Mouse (Mus musculus) forebrain, embryonic 13.5 days (tissue): ENCODE data around the gene Ntsr1. TPM values are rescaled to one million over a fixed set of nuclear protein-coding genes. Genes with fewer than 3 reads are reported as not detected.

ENCODE experiments used
- ATAC-seq: fragments of 200-750 bp; cut with Nextera tagmentation; 2 replicates; pipeline ENCODE4 v1.8.0; 2017
- H3K27ac ChIP-seq: fragments of 300-500 bp; sonication (generic); 2 replicates; pipeline ENCODE4 v1.5.1; 2015; ENCODE audit warnings: inconsistent platforms, mild to moderate bottlenecking, moderate library complexity
- H3K27me3 ChIP-seq: fragments of 300-500 bp; sonication (generic); 2 replicates; pipeline ENCODE4 v1.6.1; 2015; ENCODE audit warnings: mild to moderate bottlenecking, inconsistent platforms
- H3K36me3 ChIP-seq: fragments of 300-500 bp; sonication (generic); 2 replicates; pipeline ENCODE4 v1.6.1; 2015; ENCODE audit warnings: mild to moderate bottlenecking, inconsistent platforms; ENCODE audit not compliant: poor library complexity, severe bottlenecking
- H3K4me1 ChIP-seq: fragments of 300-500 bp; sonication (generic); 2 replicates; pipeline ENCODE4 v1.6.1; 2015; ENCODE audit warnings: inconsistent platforms
- H3K4me2 ChIP-seq: fragments of 300-500 bp; sonication (generic); 2 replicates; pipeline ENCODE4 v1.6.1; 2015; ENCODE audit warnings: inconsistent platforms, mild to moderate bottlenecking, moderate library complexity
- H3K4me3 ChIP-seq: fragments of 300-500 bp; sonication (generic); 2 replicates; pipeline ENCODE4 v1.5.1; 2015; ENCODE audit warnings: mild to moderate bottlenecking, inconsistent platforms
- H3K9ac ChIP-seq: fragments of 300-500 bp; sonication (generic); 2 replicates; pipeline ENCODE4 v1.6.1; 2015; ENCODE audit warnings: mild to moderate bottlenecking, inconsistent platforms
- H3K9me3 ChIP-seq: fragments of 300-500 bp; sonication (generic); replicated peaks from 2 replicates; pipeline ENCODE4 v1.6.1; 2016; ENCODE audit warnings: inconsistent platforms
- WGBS: fragments of 180-500 bp; shearing (Covaris S2); methylation state at CpG from one replicate; pipeline ENCODE4 v1.1.7; 2015; 5-methylcytosine and 5-hydroxymethylcytosine counted together
- polyA plus RNA-seq: library from polyadenylated mRNA; unstranded; fragments of >200 nt; fragmentation: Nextera tagmentation; extraction: Ambion mirVana; gene quantifications from 2 replicates; pipeline ENCODE4 v1.2.1, GENCODE M21; 2015

The Ntsr1 gene
- polyA plus RNA-seq, 1 experiment from 2014 or later, result 2.2 TPM

GRCm38 (mm10) chr2:180531671-180532385 is 32.1 kb downstream of the Ntsr1 start:
- H3K9me3 ChIP-seq, result no peaks in the 10 kb centered on the region
- no peak for ATAC-seq
- no peak overlapping the region for H3K4me3 ChIP-seq
- H3K4me2 ChIP-seq, result no peak overlapping the region
- peaks cover 24% of the 10 kb centered on the region; the same call in 1 of the 2 replicates for H3K27me3 ChIP-seq
- H3K36me3 ChIP-seq, result no peaks in the 10 kb centered on the region
- peaks cover 58% of the 10 kb centered on the region for H3K4me1 ChIP-seq
- H3K9ac ChIP-seq, result no peak overlapping the region
- WGBS, result 38% methylated on average over 7 of the region's 7 CpGs
- H3K27ac ChIP-seq, result peak overlapping the region; percentile 46; the same call in 1 of the 2 replicates

- no peaks in the 10 kb centered on the region for H3K36me3 ChIP-seq
- peaks cover 56% of the 10 kb centered on the region for H3K4me1 ChIP-seq
- H3K4me2 ChIP-seq, result no peak overlapping the region
- 15% methylated on average over 6 of the region's 6 CpGs for WGBS
- H3K9me3 ChIP-seq, result no peaks in the 10 kb centered on the region
- peak overlapping the region; percentile 57; the same call in 1 of the 2 replicates for H3K27ac ChIP-seq
- no peak overlapping the region for H3K4me3 ChIP-seq
- no peak for ATAC-seq
- H3K9ac ChIP-seq, result no peak overlapping the region
- H3K27me3 ChIP-seq, result peaks cover 21% of the 10 kb centered on the region; the same call in 1 of the 2 replicates
These were observed 32.7 kb downstream of the Ntsr1 start for GRCm38 (mm10) chr2:180532386-180532995.

DNA sequence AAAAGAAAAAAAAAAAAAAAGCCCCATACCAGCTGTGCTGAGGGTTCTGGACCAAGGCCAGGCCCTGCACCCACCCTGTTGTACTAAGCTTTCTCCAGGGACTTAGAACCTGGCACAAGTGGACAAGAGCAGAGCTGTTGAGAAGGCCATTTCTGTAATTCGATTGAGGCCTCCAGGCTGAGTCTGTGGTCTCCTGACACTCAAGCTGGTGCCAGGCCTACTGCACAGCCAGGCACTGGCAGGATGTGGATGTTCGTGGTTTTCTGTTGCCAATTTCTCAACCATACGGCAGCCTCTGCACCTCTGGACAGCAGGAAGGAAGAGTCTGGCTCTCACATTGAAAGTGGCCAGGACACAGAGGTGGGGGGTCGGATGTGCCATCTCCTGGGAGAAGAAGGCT is 33.5 kb downstream of the Ntsr1 start:
- ATAC-seq, result no peak
- no peak overlapping the region for H3K4me3 ChIP-seq

DNA sequence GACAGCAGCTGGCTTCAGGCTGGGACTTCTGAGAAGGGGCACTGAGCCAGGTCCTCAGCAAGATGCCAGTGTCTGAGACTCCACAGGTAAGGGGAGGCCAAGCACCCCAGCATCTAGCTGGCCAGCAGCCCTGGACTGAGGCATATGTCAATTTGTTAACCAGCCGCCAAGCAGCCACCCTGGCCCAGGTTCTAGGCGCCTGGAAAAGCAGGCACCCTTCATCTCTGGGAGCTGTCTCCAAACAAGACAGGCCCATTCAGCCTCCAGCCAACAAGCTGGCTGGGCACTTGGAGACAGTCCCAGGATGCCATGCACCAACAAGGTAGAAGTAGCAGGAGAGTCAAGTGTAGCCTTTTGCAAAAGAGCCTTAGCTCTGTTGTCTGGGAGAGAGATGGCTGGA is 43.9 kb downstream of the Ntsr1 start:
- 91% methylated on average over 2 of the region's 2 CpGs for WGBS
- Histone ChIP-seq H3K4me2 (no peak overlapping the region), H3K9ac (no peak overlapping the region), H3K27me3 (no peaks in the 10 kb centered on the region), H3K4me3 (no peak overlapping the region), H3K36me3 (no peaks in the 10 kb centered on the region), H3K4me1 (peaks cover 23% of the 10 kb centered on the region), H3K9me3 (0 out of 2 replicates have a peak, but pooled peaks cover 4% of the 10 kb centered on the region), H3K27ac (no peak overlapping the region)
- no peak for ATAC-seq

More for the DNA sequence above, 33.5 kb downstream of the Ntsr1 start:
- 78% methylated on average over 4 of the region's 4 CpGs for WGBS
- Histone ChIP-seq H3K4me1 (peaks cover 48% of the 10 kb centered on the region), H3K36me3 (no peaks in the 10 kb centered on the region), H3K4me2 (no peak overlapping the region), H3K27me3 (peaks cover 17% of the 10 kb centered on the region; the same call in 1 of the 2 replicates), H3K9ac (no peak overlapping the region), H3K27ac (no peak overlapping the region), H3K9me3 (no peaks in the 10 kb centered on the region)

DNA sequence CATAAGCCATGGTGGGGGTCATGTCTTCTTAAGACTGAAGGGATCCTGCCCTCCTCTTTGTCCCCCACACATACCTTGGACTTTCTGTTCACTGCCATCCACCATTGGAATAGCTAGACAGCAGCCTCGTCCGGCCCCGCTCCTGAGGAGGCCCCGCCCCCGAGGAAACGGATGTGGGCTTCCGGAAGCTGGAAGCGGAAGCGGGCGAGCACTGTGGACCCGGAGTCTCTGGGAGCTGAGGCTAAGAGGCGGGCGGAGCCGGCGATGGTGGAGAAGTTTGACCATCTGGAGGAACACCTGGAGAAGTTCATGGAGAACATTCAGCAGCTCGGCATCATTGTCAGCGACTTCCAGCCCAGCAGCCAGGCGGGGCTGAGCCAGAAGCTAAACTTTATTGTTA is 45.3 kb downstream of the Ntsr1 start:
- 89% methylated on average over 18 of the region's 18 CpGs for WGBS
- H3K4me3 ChIP-seq, result no peak overlapping the region
- no peaks in the 10 kb centered on the region for H3K36me3 ChIP-seq
- no peak for ATAC-seq
- H3K9me3 ChIP-seq, result 0 out of 2 replicates have a peak, but pooled peaks cover 4% of the 10 kb centered on the region
- no peak overlapping the region for H3K4me2 ChIP-seq
- H3K27me3 ChIP-seq, result no peaks in the 10 kb centered on the region
- H3K27ac ChIP-seq, result no peak overlapping the region
- H3K4me1 ChIP-seq, result peaks cover 23% of the 10 kb centered on the region
- H3K9ac ChIP-seq, result no peak overlapping the region

- H3K4me1 ChIP-seq, result peaks cover 23% of the 10 kb centered on the region
- no peaks in the 10 kb centered on the region for H3K36me3 ChIP-seq
- no peaks in the 10 kb centered on the region for H3K27me3 ChIP-seq
- H3K27ac ChIP-seq, result peak overlapping the region; percentile 76
- H3K4me3 ChIP-seq, result peak overlapping the region; percentile 14; the same call in 1 of the 2 replicates
- ATAC-seq, result peak; percentile 88
- H3K9me3 ChIP-seq, result 0 out of 2 replicates have a peak, but pooled peaks cover 4% of the 10 kb centered on the region
- 0 out of 2 replicates have a peak overlapping the region, but pooled peaks have one; percentile 26 for H3K9ac ChIP-seq
- peak overlapping the region; percentile 46 for H3K4me2 ChIP-seq
- WGBS, result 7% methylated on average over 8 of the region's 8 CpGs
These were observed 47.8 kb downstream of the Ntsr1 start for GRCm38 (mm10) chr2:180547384-180548106.

- peaks cover 11% of the 10 kb centered on the region for H3K4me1 ChIP-seq
- H3K4me2 ChIP-seq, result no peak overlapping the region
- H3K27ac ChIP-seq, result no peak overlapping the region
- H3K9ac ChIP-seq, result no peak overlapping the region
- H3K36me3 ChIP-seq, result no peaks in the 10 kb centered on the region
- no peak overlapping the region for H3K4me3 ChIP-seq
- WGBS, result 66% methylated on average over 3 of the region's 3 CpGs
- no peaks in the 10 kb centered on the region for H3K27me3 ChIP-seq
- no peak for ATAC-seq
- no peaks in the 10 kb centered on the region for H3K9me3 ChIP-seq
These were observed 52.6 kb downstream of the Ntsr1 start for GRCm38 (mm10) chr2:180552340-180552739.

- 44% methylated on average over 3 of the region's 3 CpGs for WGBS
- Histone ChIP-seq H3K4me3 (no peak overlapping the region), H3K36me3 (no peaks in the 10 kb centered on the region), H3K27me3 (no peaks in the 10 kb centered on the region), H3K27ac (no peak overlapping the region), H3K4me1 (no peaks in the 10 kb centered on the region), H3K9ac (no peak overlapping the region), H3K4me2 (no peak overlapping the region), H3K9me3 (no peaks in the 10 kb centered on the region; the same call in 1 of the 2 replicates)
- no peak for ATAC-seq
These were observed 55.4 kb downstream of the Ntsr1 start for GRCm38 (mm10) chr2:180555219-180555618.

DNA sequence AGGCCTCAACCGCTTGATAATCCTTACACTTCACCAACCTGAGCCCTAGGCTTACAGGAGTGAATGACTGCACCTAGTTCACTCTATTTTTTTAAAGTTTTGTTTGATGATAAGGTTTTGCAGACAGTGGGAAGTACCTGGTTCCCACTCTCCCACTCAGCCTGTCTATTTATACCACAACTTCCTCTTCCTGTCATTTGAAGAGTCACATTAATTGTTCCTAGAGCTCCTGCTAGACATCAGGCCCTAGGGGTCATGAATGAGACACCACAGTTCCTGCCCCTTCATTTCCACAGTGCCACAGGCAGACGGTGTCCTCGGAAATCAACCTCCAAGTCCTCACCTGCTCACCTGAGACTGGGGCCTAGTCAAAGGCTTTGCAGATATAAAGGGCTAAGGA is 56.7 kb downstream of the Ntsr1 start:
- no peak for ATAC-seq

DNA sequence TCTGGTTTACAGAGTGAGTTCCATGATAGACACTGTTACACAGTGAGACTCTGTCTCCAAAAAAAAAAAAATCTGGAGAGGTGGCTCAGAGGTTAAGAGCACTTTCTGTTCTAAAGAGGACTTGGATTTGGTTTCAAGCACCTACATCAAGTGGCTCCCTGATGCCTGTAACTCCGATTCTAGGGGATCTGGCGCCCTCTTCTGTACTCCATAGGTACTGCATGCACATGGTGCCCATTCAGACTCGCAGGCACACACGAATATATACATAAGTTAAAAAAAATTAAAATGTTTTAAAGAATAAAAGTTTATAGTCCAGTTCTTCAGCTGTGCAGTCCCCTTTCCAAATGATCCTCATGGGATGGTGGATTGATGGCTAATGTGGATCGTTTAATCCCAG is 60.5 kb downstream of the Ntsr1 start:
- Histone ChIP-seq H3K9me3 (no peaks in the 10 kb centered on the region; the same call in 1 of the 2 replicates), H3K4me1 (peaks cover 7% of the 10 kb centered on the region), H3K27ac (no peak overlapping the region), H3K36me3 (no peaks in the 10 kb centered on the region), H3K4me2 (no peak overlapping the region), H3K9ac (no peak overlapping the region), H3K27me3 (peaks cover 10% of the 10 kb centered on the region; the same call in 1 of the 2 replicates), H3K4me3 (no peak overlapping the region)
- no peak for ATAC-seq
- WGBS, result 57% methylated on average over 5 of the region's 5 CpGs

More for the DNA sequence above, 56.7 kb downstream of the Ntsr1 start:
- H3K4me2 ChIP-seq, result no peak overlapping the region
- H3K9ac ChIP-seq, result no peak overlapping the region
- WGBS, result 91% methylated on average over 3 of the region's 3 CpGs
- H3K27me3 ChIP-seq, result peaks cover 4% of the 10 kb centered on the region; the same call in 1 of the 2 replicates
- no peaks in the 10 kb centered on the region; the same call in 1 of the 2 replicates for H3K9me3 ChIP-seq
- no peak overlapping the region for H3K4me3 ChIP-seq
- H3K36me3 ChIP-seq, result no peaks in the 10 kb centered on the region
- no peaks in the 10 kb centered on the region for H3K4me1 ChIP-seq
- no peak overlapping the region for H3K27ac ChIP-seq

DNA sequence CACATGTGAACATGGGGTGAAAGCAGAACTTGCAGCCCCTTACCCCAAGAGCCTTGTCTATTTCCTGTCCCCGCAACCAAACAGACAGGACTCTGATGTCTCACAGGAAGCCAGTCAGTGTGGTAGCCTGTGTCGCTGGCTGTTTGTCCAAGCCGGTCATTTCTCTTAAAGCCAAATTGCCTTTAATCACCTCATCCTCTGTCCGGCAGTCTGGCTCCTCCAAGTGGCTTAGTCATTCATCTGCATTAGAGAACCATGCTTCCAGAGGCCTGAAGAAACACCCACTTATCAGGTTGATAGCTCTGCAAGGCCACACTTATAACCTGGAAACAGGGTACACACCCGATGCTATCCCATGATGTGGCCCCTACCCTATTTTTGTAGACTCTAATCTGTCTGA is 62.4 kb downstream of the Ntsr1 start:
- Histone ChIP-seq H3K9me3 (no peaks in the 10 kb centered on the region; the same call in 1 of the 2 replicates), H3K27me3 (peaks cover 10% of the 10 kb centered on the region; the same call in 1 of the 2 replicates), H3K4me1 (peaks cover 7% of the 10 kb centered on the region), H3K27ac (no peak overlapping the region), H3K9ac (no peak overlapping the region), H3K36me3 (no peaks in the 10 kb centered on the region), H3K4me2 (no peak overlapping the region), H3K4me3 (no peak overlapping the region)
- 81% methylated on average over 5 of the region's 5 CpGs for WGBS
- ATAC-seq, result no peak

DNA sequence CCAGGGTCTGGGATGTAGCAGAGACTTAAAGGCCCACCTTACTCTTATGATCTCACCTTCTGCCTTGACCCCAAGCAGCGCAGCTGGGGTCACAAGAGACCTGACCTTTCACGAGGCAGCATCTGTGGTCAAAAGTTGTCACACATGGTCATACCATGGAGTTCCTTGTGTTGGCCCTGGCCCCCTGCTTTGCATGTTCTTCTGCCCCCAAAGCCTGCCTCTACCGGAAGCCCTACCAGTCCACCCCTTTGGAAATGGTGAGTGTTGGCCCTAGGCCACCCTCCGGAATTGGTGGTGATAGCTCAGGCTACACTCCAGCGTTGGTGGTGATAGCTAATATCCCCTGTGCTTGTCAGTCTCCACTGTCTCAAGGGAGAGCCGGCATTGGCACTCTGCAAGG is 63.5 kb downstream of the Ntsr1 start:
- Histone ChIP-seq H3K27ac (peak overlapping the region; percentile 26; the same call in 1 of the 2 replicates), H3K9me3 (no peaks in the 10 kb centered on the region; the same call in 1 of the 2 replicates), H3K9ac (no peak overlapping the region), H3K4me2 (no peak overlapping the region), H3K4me1 (peaks cover 7% of the 10 kb centered on the region), H3K36me3 (no peaks in the 10 kb centered on the region), H3K27me3 (peaks cover 10% of the 10 kb centered on the region; the same call in 1 of the 2 replicates), H3K4me3 (no peak overlapping the region)
- ATAC-seq, result no peak
- 63% methylated on average over 6 of the region's 6 CpGs for WGBS
